Mouse (Mus musculus): Measurements from ENCODE around the gene Ptk7.
"Not testable (repeated sequence)": the region's sequence is repeated elsewhere in the genome, so short reads cannot be mapped to it uniquely, and the experiment has no call there.

Ptk7 gene

DNA sequence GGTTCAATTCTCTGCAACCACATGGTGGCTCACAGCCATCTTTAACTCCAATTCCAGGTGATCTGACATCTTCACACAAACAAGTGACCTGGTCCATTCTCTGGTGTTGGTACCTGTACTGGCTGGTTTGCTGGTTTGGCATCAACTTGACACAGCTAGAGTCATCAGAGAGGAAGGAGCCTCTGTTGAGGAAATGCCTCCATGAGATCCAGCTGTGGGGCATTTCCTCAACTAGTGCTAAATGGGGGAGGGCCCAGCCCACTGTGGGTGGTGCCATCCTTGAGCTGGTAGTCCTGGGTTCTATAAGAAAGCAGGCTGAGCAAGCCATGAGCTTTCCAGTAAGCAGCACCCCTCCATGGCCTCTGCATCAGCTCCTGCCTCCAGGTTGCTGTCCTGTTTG is 72.0 kb downstream of the Ptk7 start:
- DNase-seq (ENCODE audit: low read depth, low spot score): not testable (repeated sequence)

DNA sequence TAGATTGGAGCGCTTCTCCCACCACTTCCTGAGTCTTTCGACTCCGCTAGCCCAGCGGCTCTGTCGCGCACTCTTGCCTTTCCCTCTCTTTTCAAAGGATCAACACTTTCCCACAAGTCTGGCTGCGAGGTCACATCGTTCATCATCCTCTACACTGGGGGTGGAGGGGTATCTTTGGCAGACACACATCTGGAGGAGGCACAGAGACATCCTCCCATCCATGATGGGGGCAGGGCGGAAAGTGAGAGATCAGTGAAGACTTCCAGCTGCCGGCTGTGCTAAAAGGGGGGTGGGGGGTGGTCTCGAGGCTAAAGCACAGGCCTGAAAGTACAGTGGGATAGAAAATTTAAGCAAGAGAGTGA is 72.7 kb downstream of the Ptk7 start:
- DNase-seq (ENCODE audit: low read depth, low spot score): peak; percentile 57

DNA sequence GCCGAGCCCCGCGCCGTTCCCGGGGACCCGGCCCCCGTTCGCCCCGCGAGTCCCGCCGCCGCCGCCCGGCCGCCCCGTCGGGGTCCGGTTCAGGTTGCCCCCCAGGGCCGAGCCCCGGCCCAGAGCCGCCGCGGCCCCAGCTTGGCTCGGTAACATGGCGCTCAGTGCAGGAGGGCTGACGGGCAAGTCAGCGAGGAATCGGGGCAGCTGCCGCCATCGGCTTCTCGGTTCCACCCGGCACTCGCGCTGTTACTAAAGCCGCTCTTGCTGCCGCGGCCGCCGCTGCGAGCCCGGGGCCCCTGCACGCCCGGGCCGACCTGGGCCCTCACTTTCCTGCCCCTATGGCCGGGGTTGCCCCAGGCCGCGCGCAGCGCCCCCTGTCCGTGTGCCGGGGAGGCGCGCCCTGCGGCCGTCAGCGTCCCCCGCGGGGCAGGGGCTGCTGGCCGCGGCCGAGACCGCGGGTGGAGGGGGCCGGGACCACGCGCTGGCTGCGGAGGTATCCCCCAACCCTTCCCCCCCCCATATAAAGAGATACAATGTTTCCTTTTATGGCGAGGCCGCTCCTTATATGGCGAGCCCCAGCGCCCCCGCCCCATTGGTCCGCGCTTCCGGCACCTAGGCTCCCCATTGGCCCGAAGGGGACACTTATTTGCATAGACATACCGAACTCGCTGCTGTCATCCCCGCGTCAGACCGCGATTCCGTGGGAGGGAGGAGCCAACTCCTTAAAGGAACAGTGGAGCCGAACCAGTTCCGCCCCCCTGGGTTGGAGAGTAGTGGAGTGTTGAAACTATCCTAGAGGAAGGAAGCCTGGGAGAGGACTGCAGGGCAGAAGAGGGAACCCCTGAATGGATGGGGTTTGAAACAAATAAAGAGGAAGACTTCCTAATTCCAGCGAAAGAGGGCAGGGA is 73.4 kb downstream of the Ptk7 start, which contains the start of gene Srf:
Srf (minus strand) TSS at position 503 of the 911 bp plus-strand sequence.
- peak; percentile 97 for DNase-seq (ENCODE audit: low read depth, low spot score)

DNA sequence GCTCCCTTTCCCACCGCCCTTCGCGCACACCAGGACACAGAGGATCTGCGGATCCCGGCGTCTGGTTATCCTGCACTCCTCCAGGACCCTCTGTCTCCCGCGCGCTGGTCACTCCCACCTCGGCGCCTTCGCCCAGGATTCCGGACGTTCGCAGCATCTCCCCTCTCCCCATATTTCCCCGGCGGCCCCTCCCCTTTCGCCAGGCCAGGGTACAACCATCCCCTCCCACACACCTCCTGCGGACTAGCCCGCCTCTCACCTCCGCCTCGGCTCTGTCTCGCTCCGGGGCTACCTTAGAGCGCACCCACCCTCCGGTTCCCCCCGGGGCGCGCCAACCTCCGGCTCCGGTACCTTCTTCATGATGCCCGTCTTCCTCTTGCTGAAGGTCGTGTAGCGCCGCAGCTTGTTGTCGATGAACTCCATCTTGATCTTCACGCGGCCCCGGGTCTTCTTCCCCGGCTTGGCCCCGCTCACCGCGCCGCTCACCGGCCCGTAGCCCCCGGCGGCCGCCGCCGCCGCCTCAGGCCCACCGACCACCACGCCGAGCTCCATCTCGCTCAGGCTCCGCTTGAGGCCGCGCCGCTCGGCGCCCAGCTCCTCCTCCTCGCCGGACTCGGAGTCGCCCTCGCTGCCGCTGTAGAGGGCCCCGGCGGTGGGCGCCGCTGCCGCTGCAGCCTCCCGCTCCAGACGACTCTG is 74.2 kb downstream of the Ptk7 start:
- DNase-seq (ENCODE audit: low read depth, low spot score): peak; percentile 30

DNA sequence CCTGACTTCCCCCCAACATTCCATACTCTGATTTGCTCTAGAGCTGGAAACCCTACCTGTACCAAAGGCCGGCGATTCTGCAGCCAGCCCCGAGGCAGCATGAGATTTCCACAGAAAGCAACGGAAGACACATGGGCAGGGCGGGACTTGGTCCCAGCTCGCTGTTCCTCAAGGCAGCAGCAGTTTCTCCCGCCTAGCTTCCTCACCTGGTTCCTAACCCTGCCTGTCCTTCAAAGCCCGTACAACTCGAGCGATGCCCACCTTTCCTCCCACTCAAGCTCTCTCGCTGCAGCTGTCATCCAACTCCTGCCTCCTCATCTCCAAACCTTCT is 74.7 kb downstream of the Ptk7 start:
- peak; percentile 17 for DNase-seq (ENCODE audit: low read depth, low spot score)

DNA sequence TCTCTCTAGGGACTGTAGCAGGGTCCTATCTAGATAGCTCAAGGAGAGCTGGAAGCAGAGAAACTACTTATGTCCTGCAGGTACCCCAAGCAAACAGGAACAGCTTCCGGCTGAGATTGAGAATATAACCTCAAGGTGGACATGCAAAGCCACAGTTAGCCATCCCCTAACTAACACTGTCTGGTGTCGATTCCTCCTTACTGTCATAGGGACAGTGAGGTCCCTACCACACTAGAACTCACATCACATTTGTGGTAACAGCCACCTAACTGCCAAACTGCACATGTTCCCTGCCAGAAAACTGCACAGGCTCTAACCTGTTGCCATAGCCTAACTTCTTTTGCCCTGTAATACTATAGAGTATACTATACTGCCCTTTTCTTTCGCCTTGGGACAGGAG is 75.4 kb downstream of the Ptk7 start:
- DNase-seq (ENCODE audit: low read depth, low spot score): no peak

DNA sequence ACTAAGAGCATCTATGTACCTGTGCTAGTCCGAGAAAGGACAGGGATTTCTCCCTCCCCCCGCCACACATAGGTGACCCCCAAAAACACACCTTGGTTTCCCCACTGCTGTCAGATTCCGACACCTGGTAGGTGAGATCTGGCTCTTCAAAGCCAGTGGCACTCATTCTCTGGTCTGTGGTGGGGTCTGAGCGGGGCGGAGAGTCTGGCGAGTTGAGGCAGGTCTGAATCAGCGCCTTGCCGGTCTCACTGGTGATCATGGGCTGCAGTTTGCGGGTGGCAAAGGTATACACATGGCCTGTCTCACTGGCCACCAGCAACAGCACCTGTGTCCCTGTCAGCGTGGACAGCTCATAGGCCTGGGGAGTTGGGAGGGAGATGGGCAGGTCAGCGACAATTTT is 75.8 kb downstream of the Ptk7 start:
- no peak for DNase-seq (ENCODE audit: low read depth, low spot score)

DNA sequence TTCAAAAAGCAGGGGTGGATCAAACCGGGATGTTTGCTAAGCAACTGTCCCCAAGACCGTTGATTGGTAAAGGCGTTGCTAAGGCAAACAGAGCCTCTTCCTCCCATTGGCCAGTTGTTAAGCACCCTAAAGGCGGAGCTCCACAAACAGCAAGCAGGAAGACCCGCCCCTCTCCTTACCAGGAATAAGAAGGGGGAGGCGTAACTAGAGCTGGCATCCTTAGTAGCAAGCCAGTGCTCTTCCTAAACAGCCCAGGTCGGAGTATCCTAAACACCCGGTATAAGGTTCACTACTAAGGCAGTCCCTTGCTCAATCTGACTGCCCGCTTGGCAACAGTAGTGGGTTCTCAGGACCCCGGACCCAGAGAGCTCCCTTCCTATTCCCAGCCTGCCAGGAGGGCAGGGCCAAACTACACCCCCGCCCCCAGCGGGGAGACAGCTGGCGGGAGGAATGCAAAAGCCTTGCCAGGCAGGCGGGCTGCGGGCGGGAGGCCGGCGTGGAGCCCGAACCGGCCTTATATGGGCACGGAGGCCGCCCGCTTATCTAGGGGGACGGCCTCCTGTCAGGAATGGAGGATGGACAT is 76.4 kb downstream of the Ptk7 start:
- DNase-seq (ENCODE audit: low read depth, low spot score): peak; percentile 84

DNA sequence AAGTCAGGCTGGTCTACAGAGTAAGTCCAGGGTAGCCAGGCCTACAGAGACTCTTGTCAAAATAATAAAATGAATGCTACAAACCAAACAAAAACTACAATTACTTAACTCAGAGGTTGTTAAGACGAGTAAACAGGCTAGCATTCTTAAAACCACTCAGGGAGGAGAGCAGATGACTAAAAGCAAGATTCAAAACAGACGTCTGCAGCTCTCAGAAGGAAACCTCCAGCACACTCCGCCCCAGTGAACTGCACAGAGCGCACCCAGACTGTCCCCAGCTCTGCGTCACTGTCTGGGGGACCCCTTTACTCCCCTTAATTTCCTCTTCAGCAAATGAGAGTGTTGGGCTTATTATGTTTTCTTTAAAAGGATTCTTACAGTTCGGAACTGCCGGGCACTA is 77.2 kb downstream of the Ptk7 start:
- no peak for DNase-seq (ENCODE audit: low read depth, low spot score)

DNA sequence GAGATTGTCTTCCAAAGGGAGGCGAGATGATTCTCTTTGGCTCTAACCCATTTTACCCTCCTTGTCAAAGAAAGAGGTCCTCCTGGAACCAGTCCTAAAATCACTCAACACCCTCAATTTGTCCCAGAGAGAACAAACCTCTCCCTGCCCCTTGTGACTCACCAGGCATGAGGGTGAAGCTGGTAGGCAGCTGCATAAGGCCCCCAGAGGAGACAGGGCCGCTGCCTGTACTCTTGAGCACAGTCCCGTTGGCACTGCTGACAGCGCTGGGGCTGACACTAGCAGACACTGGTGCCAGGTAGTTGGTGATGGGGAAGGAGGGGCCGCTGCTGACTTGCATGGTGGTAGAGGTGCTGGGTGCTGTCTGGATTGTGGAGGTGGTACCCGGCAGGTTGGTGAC is 77.9 kb downstream of the Ptk7 start:
- DNase-seq (ENCODE audit: low read depth, low spot score): no peak

DNA sequence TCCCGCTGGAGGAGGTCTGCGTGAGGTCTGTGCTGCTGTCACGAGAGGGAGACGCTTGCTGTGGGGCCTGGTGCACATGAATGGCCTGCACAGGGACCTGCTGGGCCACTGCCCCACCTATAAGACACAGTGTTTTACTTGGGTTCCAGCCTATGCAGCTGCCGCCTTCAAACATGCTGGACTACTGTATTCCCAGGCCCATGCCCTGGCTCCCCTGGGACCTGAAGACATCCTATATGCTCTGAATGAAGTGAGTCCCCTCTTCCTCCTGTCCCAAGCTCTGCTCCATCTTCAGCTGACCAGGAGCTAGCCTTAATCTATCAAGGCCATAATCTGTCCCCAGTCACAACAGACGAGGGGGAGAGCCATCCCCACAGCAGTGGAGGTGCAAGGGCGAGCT is 78.4 kb downstream of the Ptk7 start:
- DNase-seq (ENCODE audit: low read depth, low spot score): no peak

DNA sequence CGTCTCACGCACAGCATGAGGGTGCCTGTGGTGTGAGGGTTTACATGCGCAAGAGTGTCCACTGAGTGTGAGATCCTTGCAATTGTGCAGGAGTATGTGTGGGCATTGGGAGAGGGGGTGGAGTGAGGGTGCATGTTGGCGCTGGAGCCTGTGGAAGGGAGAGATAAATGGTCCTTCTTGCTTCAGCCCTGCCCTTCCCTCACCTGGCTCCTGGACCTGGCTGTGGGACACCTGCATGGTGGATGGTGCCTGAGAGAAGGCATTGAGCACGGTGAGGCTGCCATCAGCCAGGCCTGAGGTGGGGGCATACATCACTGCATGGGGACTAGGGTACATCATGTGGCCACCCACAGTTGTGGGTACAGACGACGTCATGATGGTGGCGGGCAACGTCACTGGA is 79.7 kb downstream of the Ptk7 start:
- no peak for DNase-seq (ENCODE audit: low read depth, low spot score)

DNA sequence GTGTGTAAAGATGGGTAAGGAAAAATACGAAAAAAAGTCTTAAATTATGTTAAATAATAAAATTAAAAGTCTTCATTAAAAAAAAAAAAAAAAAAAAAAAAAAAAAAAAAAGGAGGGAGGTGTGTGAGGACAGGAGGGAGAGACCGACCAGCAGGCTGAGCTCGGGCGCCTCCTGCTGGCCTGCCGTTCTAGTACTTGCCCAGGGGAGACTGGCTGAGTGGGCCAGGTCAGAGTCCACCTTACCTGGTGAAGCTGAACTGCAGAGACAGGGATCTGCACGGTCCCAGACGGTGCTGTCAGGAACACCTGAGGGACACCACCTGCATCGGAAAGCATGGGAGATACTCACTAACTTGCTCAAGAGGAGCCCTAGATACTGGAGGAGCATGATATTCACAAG is 80.1 kb downstream of the Ptk7 start:
- peak; percentile 26 for DNase-seq (ENCODE audit: low read depth, low spot score)

DNA sequence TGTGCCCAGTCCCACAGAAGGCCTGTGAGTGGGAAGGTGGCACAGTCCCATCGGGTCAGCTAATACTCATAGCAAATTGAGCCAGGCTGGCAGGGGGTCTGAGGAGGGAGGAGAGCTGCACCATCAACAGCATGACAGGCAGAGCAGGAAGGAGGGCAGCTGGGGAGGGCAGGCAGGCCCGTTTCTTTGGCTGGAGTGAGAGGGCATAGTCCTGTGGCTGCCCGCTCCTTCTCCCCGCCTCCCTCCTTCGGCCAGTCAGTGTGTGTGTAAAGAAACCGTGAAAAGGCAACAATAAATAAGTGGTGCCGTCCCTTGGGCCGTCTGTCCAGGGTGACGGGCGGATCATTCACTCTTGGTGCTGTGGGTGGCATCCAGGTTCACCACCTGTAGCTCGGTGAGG is 80.6 kb downstream of the Ptk7 start:
- no peak for DNase-seq (ENCODE audit: low read depth, low spot score)

DNA sequence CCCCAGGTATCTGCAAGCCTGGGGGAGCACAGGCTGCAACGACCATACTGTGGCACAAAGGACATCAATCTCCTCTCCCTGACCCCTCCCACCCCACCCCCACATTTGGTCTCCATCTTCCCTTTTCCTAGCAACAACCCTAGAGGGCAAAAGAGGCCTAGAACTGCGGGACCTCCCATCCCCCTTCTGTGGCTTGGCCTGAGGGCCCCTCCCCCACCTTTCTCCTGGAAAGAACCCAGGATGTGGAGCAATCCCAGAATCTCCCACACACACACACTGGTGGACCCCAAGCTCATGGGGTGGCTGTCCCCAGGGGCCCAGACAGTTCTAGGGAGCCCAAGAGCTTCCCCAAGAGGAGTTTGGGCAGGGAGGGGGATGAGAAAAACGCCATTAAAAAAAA is 81.4 kb downstream of the Ptk7 start:
- no peak for DNase-seq (ENCODE audit: low read depth, low spot score)

DNA sequence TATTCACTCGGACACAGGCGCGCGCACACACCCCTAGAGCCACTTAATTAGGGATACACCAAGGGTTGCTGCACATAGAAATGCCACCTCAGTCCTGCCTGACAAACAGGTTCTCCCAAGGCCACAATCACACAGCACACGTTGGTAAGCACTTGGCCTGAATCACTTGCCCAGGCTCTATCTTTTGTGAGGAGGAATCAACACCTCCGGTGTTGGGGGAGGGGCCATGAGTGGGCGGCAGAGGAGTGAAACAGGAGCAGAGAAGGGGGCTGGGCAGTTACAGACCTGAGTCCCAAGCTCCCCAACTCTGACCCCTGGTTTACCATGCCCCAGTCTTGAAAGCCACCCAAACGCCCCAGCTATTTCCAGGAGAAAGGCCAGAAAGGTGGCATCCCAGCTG is 82.3 kb downstream of the Ptk7 start:
- DNase-seq (ENCODE audit: low read depth, low spot score): no peak

DNA sequence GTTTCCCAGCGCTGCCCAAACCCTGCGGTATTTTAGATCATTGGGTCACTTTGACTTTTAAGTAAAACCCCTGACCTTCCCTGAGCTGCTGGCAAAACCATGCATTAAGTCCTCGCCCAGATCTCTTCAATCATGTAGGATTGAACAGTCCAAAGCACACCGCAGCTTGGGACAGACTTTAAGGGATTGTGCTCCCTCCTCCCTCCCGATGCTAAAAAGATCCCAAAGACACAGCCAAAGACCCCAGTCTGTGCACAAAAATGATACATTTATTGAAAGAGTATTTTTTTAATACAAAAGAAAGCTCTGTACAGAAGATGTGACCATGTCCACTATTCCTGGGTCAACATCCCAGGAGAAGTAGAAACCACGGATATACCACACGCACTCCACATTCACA is 82.7 kb downstream of the Ptk7 start:
- DNase-seq (ENCODE audit: low read depth, low spot score): no peak

DNA sequence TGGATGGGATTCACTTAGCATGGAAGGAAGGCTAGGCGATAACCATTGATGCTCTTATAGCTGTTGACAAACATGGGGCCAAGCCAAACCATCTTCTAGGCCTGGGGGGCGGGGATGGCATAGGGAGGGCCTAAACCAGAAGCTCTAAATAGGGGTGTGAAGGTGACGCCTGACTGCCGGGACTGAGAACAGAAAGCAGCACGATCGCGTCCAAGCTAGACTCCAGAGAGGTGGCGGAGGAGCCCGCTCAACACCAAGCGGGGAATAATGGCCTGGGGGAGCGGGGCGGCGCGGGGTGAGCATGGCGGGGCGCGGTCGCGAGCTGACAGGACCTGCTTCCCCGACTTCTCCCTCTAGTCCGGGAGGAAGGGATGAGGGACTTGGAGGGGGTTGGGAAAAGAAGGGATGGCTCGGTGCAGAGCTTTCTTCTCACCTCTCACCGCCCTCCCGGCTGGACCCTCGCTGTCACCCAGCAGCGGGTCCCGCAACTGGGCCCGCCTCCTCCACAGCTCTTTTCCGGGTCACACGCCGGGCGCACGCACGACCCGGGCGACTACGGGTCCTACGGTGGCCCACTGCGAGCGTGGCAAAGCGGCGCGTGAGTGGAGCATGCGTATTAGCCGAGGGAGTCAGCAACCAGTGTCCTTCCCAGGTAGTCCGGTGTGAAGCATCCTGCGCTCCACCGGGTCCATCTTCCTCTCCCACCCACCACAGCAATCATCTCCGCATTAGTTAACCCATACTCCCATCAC is 83.3 kb downstream of the Ptk7 start, which contains the start of gene Cul9:
Cul9 (minus strand) TSS at position 576 of the 752 bp plus-strand sequence.
- DNase-seq (ENCODE audit: low read depth, low spot score): peak; percentile 30

DNA sequence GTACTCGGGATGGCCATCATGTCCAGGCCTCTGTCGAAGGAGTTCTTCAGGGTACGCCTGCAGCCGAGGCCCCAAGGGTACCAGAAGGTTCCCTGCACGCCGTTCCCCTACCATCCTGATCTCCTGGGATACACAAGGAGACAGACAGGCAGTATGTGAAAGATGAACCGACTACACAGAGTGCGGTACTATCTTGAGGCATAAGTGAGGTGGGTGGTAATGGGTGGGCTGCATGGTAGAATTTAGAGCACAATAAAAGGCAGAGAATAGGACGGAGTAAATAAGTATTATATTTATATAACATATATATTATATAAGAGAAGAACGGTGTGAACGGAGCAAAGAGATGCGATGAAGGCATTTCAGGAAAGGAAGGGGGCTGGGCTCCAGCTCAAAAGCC is 85.6 kb downstream of the Ptk7 start:
- DNase-seq (ENCODE audit: low read depth, low spot score): no peak

DNA sequence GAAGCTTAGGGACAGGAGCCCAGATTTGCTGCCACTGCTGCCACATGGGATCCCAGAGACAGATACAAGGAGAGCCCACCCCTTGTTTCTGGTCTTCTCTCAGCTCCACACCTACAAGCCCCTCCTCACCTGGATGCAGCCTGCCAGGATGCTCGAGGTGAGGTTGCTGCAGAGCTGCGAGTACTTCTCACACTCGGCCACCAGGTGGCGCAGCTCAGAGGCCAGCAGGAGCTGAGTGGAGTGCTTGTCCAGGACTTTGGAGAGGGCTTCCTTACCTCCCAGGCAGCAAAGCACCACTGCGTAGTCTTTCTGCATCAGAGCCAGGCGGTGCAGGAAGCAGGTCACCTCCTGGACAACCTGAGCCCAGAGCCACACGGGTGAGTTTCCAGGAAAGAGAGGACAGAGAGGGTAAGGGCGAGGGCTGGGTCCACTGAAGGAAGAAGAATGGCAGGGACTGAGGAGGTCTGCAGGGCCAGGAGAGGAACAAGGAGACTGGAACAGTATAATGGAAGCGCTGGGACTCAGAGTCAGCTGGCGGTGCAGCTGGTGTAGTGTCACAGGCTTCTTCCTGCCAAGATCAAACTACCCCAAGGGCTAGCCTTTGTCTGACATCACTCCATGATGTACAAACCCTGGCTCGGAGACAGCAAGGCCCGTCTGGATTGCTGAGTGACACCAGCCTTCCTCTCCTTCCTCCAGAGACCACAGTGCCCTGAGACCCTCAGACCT is 103.6 kb downstream of the Ptk7 start:
- DNase-seq (ENCODE audit: low read depth, low spot score): peak; percentile 74

DNA sequence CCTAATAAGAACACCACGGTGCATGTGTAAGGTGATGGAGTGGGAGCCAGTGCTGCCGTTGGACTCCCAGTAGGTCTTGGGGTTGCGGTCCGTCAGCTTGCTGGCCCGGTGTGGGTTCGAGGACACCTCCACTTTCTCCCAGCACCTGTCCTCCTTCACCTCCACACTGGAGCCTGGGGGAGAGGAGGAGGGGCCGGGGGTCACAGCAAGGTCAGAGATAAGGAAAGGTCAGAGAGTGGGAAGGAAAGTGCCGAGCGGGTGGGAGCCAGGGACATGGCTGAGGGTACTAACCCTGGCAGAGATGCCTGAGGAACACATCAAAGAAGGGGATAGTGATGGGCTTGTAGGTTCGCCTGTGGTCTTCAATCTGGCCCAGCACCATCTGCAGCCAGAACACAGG is 104.2 kb downstream of the Ptk7 start:
- no peak for DNase-seq (ENCODE audit: low read depth, low spot score)

Measured in embryo, embryonic 11.5 days (tissue).